Mouse (Mus musculus) forebrain, postnatal 0 days (tissue): ENCODE measurements around the gene Pld6. TPM values are rescaled to one million over a fixed set of nuclear protein-coding genes. Genes with fewer than 3 reads are reported as not detected.
A peak's percentile ranks its signal among the peaks of the same experiment; 100 is the strongest.

Experiments used
- ATAC-seq: fragments of 200-750 bp; cut with Nextera tagmentation; 2 replicates; pipeline ENCODE4 v1.8.0; 2017; ENCODE audit warnings: mild to moderate bottlenecking, moderate library complexity
- DNase-seq: peaks from one replicate; pipeline ENCODE4 v3.0.0-alpha.2; 2015
- H3K27ac ChIP-seq: fragments of 300-500 bp; sonication (generic); 2 replicates; pipeline ENCODE4 v1.5.1; 2014; ENCODE audit warnings: low read depth, mild to moderate bottlenecking, antibody characterized with exemption, low read length, moderate library complexity, mixed read lengths
- H3K27me3 ChIP-seq: fragments of 300-500 bp; sonication (generic); 2 replicates; pipeline ENCODE4 v1.6.1; 2014; ENCODE audit warnings: mild to moderate bottlenecking, low read length, mixed read lengths; ENCODE audit not compliant: insufficient read depth
- H3K36me3 ChIP-seq: fragments of 300-500 bp; sonication (generic); 2 replicates; pipeline ENCODE4 v1.6.1; 2014; ENCODE audit warnings: mild to moderate bottlenecking, moderate library complexity; ENCODE audit not compliant: insufficient read depth
- H3K4me1 ChIP-seq: fragments of 300-500 bp; sonication (generic); 2 replicates; pipeline ENCODE4 v1.6.1; 2014; ENCODE audit warnings: antibody characterized with exemption; ENCODE audit not compliant: insufficient read depth
- H3K4me2 ChIP-seq: fragments of 300-500 bp; sonication (generic); 2 replicates; pipeline ENCODE4 v1.6.1; 2014; ENCODE audit warnings: low read depth, mild to moderate bottlenecking, moderate library complexity
- H3K4me3 ChIP-seq: fragments of 300-500 bp; sonication (generic); 2 replicates; pipeline ENCODE4 v1.5.1; 2014; ENCODE audit warnings: low read depth, low read length, mixed read lengths
- H3K9ac ChIP-seq: fragments of 300-500 bp; sonication (generic); 2 replicates; pipeline ENCODE4 v1.6.1; 2014; ENCODE audit warnings: mild to moderate bottlenecking
- H3K9me3 ChIP-seq: fragments of 300-500 bp; sonication (generic); 2 replicates; pipeline ENCODE4 v1.6.1; 2016; ENCODE audit warnings: low read length
- CTCF ChIP-seq: sonication (generic); IDR thresholded peaks from 2 replicates; pipeline ENCODE4 v1.5.1; 2016; ENCODE audit warnings: antibody characterized with exemption, control low read depth, low read depth
- WGBS: fragments of 180-500 bp; shearing (Covaris S2); extraction: QIAGEN DNeasy Blood & Tissue Kit; methylation state at CpG from one replicate; pipeline ENCODE4 v1.1.7; 2014; 5-methylcytosine and 5-hydroxymethylcytosine counted together
- polyA plus RNA-seq: library from polyadenylated mRNA; unstranded; fragments of >200 nt; fragmentation: Nextera tagmentation; extraction: Ambion mirVana; gene quantifications from 2 replicates; pipeline ENCODE4 v1.2.1, GENCODE M21; 2015
- total RNA-seq: library from RNA; depleted of rRNA; stranded (reverse); fragments of >200 nt; gene quantifications from 2 replicates; pipeline ENCODE4 v1.2.3, GENCODE M21; 2014

Gene Pld6
- total and polyA plus RNA-seq, 2 experiments from 2014 or later = 6.0 to 12.1 TPM

GRCm38 (mm10) chr11:59811211-59811610 is 23.8 kb upstream of the Pld6 start:
- peaks cover 14% of the 10 kb centered on the region for H3K36me3 ChIP-seq
- H3K9me3 ChIP-seq = no peaks in the 10 kb centered on the region
- ATAC-seq = no peak
- no peak overlapping the region for H3K9ac ChIP-seq
- H3K27ac ChIP-seq = no peak overlapping the region
- WGBS = 76% methylated on average over 4 of the region's 4 CpGs
- H3K27me3 ChIP-seq = no peaks in the 10 kb centered on the region
- no peak overlapping the region for H3K4me3 ChIP-seq
- no peak overlapping the region for H3K4me2 ChIP-seq
- TF ChIP-seq CTCF = no peak
- no peak for DNase-seq
- H3K4me1 ChIP-seq = peaks cover 7% of the 10 kb centered on the region; the same call in 1 of the 2 replicates

- peak overlapping the region; percentile 99; the same call in 1 of the 2 replicates for H3K27ac ChIP-seq
- ATAC-seq = no peak
- peak overlapping the region; percentile 85 for H3K4me3 ChIP-seq
- H3K4me2 ChIP-seq = peak overlapping the region; percentile 81
- no peaks in the 10 kb centered on the region for H3K27me3 ChIP-seq
- 63% methylated on average over 14 of the region's 14 CpGs for WGBS
- no peaks in the 10 kb centered on the region for H3K9me3 ChIP-seq
- peaks cover 7% of the 10 kb centered on the region; the same call in 1 of the 2 replicates for H3K4me1 ChIP-seq
- H3K9ac ChIP-seq = peak overlapping the region; percentile 96; the same call in 1 of the 2 replicates
- TF ChIP-seq CTCF = no peak
- peaks cover 16% of the 10 kb centered on the region for H3K36me3 ChIP-seq
- no peak for DNase-seq
Observed at GRCm38 (mm10) chr11:59810480-59811158, 23.2 kb upstream of the Pld6 start.

- Histone ChIP-seq H3K4me1 (peaks cover 7% of the 10 kb centered on the region; the same call in 1 of the 2 replicates), H3K9me3 (no peaks in the 10 kb centered on the region), H3K36me3 (peaks cover 23% of the 10 kb centered on the region), H3K4me2 (peak within 1 kb of the TSS; percentile 81), H3K27me3 (no peaks in the 10 kb centered on the region), H3K9ac (peak within 1 kb of the TSS; percentile 96), H3K4me3 (peak within 1 kb of the TSS; percentile 85), H3K27ac (peak within 1 kb of the TSS; percentile 99)
- WGBS = under 1% methylated on average over 52 of the region's 52 CpGs
- ATAC-seq (peak; percentile 98), DNase-seq (peak; percentile 93)
- peak; percentile 68 for TF ChIP-seq CTCF
Observed at GRCm38 (mm10) chr11:59809670-59810474, 22.4 kb upstream of the Pld6 start, which contains the start of gene Flcn. TSS of gene Flcn (minus strand) at chr11:59810016.

- Histone ChIP-seq H3K9me3 (no peaks in the 10 kb centered on the region), H3K27ac (peak overlapping the region; percentile 99), H3K4me3 (peak overlapping the region; percentile 85), H3K4me1 (peaks cover 7% of the 10 kb centered on the region; the same call in 1 of the 2 replicates), H3K36me3 (peaks cover 30% of the 10 kb centered on the region), H3K4me2 (peak overlapping the region; percentile 81), H3K27me3 (no peaks in the 10 kb centered on the region), H3K9ac (peak overlapping the region; percentile 96)
- ATAC-seq (peak; percentile 9), DNase-seq (no peak)
- TF ChIP-seq CTCF = 0 out of 2 replicates have a peak, but pooled peaks have one; percentile 3
- under 1% methylated on average over 15 of the region's 15 CpGs for WGBS
Observed at GRCm38 (mm10) chr11:59809071-59809669, 21.7 kb upstream of the Pld6 start.

GRCm38 (mm10) chr11:59808170-59808960 is 20.9 kb upstream of the Pld6 start:
- H3K27ac ChIP-seq = no peak overlapping the region
- DNase-seq = no peak

GRCm38 (mm10) chr11:59805656-59806055 is 18.2 kb upstream of the Pld6 start:
- 100% methylated on average over 2 of the region's 2 CpGs for WGBS
- H3K36me3 ChIP-seq = peaks cover 63% of the 10 kb centered on the region
- no peak for ATAC-seq

More at GRCm38 (mm10) chr11:59808170-59808960, 20.9 kb upstream of the Pld6 start:
- H3K27me3 ChIP-seq = no peaks in the 10 kb centered on the region
- H3K4me2 ChIP-seq = peak overlapping the region; percentile 81
- no peaks in the 10 kb centered on the region for H3K9me3 ChIP-seq
- H3K9ac ChIP-seq = no peak overlapping the region
- 62% methylated on average over 14 of the region's 14 CpGs for WGBS
- peaks cover 36% of the 10 kb centered on the region for H3K36me3 ChIP-seq
- H3K4me3 ChIP-seq = peak overlapping the region; percentile 85
- TF ChIP-seq CTCF = peak; percentile 48
- ATAC-seq = no peak
- peaks cover 7% of the 10 kb centered on the region; the same call in 1 of the 2 replicates for H3K4me1 ChIP-seq

More at GRCm38 (mm10) chr11:59805656-59806055, 18.2 kb upstream of the Pld6 start:
- TF ChIP-seq CTCF = no peak
- Histone ChIP-seq H3K27me3 (no peaks in the 10 kb centered on the region), H3K9ac (no peak overlapping the region), H3K4me1 (peaks cover 7% of the 10 kb centered on the region; the same call in 1 of the 2 replicates), H3K4me3 (no peak overlapping the region), H3K9me3 (no peaks in the 10 kb centered on the region), H3K27ac (no peak overlapping the region), H3K4me2 (no peak overlapping the region)
- DNase-seq = no peak
